Mouse (Mus musculus) brain, embryonic 14.5 days (tissue): ENCODE measurements at regions not wholly inside any gene's neighbourhood (a gene's known extent, or its start where the extent isn't known, plus 50 kb on each side); places are given as distances from the start of the nearest gene placed in this dataset.

Source experiments
- DNase-seq: peaks from one replicate; pipeline ENCODE4 v3.0.0-alpha.2; 2011; ENCODE audit warnings: low read depth
- CTCF ChIP-seq: fragments of 200-500 bp; IDR thresholded peaks from 2 replicates; pipeline ENCODE4 v1.5.1; 2012; ENCODE audit warnings: inconsistent platforms, mild to moderate bottlenecking, moderate library complexity, borderline replicate concordance; ENCODE audit not compliant: insufficient read depth, insufficient read length; ENCODE audit errors: extremely low read depth
- POLR2A ChIP-seq: fragments of 200-500 bp; IDR thresholded peaks from 2 replicates; pipeline ENCODE4 v1.6.1; 2012; ENCODE audit warnings: mild to moderate bottlenecking, inconsistent platforms, borderline replicate concordance; ENCODE audit not compliant: poor library complexity, insufficient read depth, insufficient read length, severe bottlenecking; ENCODE audit errors: extremely low read depth

- TF ChIP-seq CTCF (no peak), POLR2A (no peak)
- no peak for DNase-seq
Measured at GRCm38 (mm10) chr6:6455566-6455965, 122.9 kb downstream of the Sem1 start.

GRCm38 (mm10) chr6:6454396-6454795 is 124.1 kb downstream of the Sem1 start:
- DNase-seq: peak; percentile 55
- TF ChIP-seq CTCF (no peak), POLR2A (no peak)

GRCm38 (mm10) chr6:6434855-6435254 is 143.6 kb downstream of the Sem1 start:
- DNase-seq: peak; percentile 12
- no peak for TF ChIP-seq CTCF
- no peak for TF ChIP-seq POLR2A

GRCm38 (mm10) chr6:6434261-6434802 is 144.1 kb downstream of the Sem1 start:
- peak; percentile 55 for DNase-seq
- TF ChIP-seq CTCF (no peak), POLR2A (no peak)

DNA sequence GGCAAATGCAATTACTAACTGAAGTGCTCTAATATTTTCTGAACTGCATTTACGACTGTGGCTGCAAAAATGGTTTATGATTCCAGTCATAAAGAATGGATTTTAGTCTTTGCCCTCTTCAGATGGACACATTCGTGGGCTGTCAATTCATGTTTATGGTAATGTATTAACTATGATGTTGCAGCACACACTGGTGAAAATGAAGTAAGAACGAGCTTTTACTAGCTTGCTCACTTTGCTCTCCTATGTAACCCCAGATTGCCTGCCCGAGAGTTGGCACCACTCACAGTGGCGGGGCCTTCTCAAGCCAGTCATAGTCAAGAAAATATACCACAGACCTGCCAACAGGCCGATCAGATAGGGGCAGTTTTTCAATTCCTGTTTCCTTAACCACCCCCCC is 145.3 kb downstream of the Sem1 start:
- no peak for TF ChIP-seq CTCF
- TF ChIP-seq POLR2A: no peak
- DNase-seq: no peak

- no peak for TF ChIP-seq POLR2A
- TF ChIP-seq CTCF: no peak
- DNase-seq: peak; percentile 89
Measured at GRCm38 (mm10) chr6:6414654-6415610, 163.5 kb downstream of the Sem1 start.

GRCm38 (mm10) chr6:6397997-6398396 is 180.5 kb downstream of the Sem1 start:
- DNase-seq: peak; percentile 73
- TF ChIP-seq CTCF (no peak), POLR2A (no peak)

GRCm38 (mm10) chr6:6389454-6390445 is 172.8 kb upstream of the Slc25a13 start:
- DNase-seq: peak; percentile 81
- TF ChIP-seq POLR2A (no peak), CTCF (no peak)

DNA sequence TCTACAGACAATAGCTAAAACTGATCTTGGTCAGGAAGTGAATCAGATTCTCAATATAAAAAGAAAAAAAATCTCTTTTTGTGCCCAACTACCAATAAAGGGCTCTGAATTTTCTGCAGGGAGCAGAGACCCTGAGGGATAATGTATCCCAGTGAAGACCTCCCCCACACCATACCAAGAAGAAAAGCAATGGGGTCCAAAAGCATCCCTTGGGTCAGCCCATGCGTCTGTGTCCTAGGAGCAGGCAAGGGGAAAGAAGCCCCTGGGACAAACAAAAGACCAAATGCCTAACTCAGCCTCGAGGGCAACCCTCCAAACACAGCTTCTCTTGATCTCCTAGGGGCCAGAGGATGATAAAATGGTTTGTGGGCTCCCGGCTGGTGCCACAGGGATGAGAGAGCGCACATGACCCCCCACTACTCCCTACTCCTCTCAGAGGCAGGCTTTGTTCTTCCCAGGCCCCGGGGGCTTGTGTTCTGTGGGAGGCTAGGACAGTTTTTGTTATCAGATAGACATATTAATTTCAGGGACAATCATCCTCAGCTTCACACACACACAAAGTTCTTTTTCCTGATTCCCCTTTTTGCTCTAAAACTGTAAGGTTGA is 172.0 kb upstream of the Slc25a13 start:
- TF ChIP-seq POLR2A: no peak
- no peak for TF ChIP-seq CTCF
- DNase-seq: peak; percentile 36

- TF ChIP-seq POLR2A: no peak
- no peak for DNase-seq
Measured at GRCm38 (mm10) chr6:6387571-6387970, 170.6 kb upstream of the Slc25a13 start.
